Mouse (Mus musculus) intestine, postnatal 0 days (tissue): ENCODE results near the gene Olfr1053. TPM values are rescaled to one million over a fixed set of nuclear protein-coding genes. Genes with fewer than 3 reads are reported as not detected.
"Not testable (repeated sequence)": the region's sequence is repeated elsewhere in the genome, so short reads cannot be mapped to it uniquely, and the experiment has no call there.

ENCODE experiments used
- ATAC-seq: fragments of 200-750 bp; cut with Nextera tagmentation; 2 replicates; pipeline ENCODE4 v1.8.0; 2017; ENCODE audit warnings: mild to moderate bottlenecking, moderate TSS enrichment, moderate library complexity
- H3K27ac ChIP-seq: fragments of 300-500 bp; sonication (generic); 2 replicates; pipeline ENCODE4 v1.5.1; 2014; ENCODE audit warnings: mild to moderate bottlenecking, low read depth, low read length, moderate library complexity
- H3K27me3 ChIP-seq: fragments of 300-500 bp; sonication (generic); replicated peaks from 2 replicates; pipeline ENCODE4 v1.6.1; 2014; ENCODE audit warnings: low read length, mixed read lengths; ENCODE audit not compliant: control insufficient read depth, insufficient read depth
- H3K36me3 ChIP-seq: fragments of 300-500 bp; sonication (generic); 2 replicates; pipeline ENCODE4 v1.6.1; 2014; ENCODE audit warnings: mild to moderate bottlenecking, moderate library complexity; ENCODE audit not compliant: control insufficient read depth, insufficient read depth
- H3K4me1 ChIP-seq: fragments of 300-500 bp; sonication (generic); replicated peaks from 2 replicates; pipeline ENCODE4 v1.6.1; 2014; ENCODE audit warnings: antibody characterized with exemption, low read length, mixed read lengths; ENCODE audit not compliant: control insufficient read depth, insufficient read depth
- H3K4me2 ChIP-seq: fragments of 300-500 bp; sonication (generic); replicated peaks from 2 replicates; pipeline ENCODE4 v1.6.1; 2014; ENCODE audit warnings: low read depth, mild to moderate bottlenecking, moderate library complexity
- H3K4me3 ChIP-seq: fragments of 300-500 bp; sonication (generic); 2 replicates; pipeline ENCODE4 v1.5.1; 2014; ENCODE audit warnings: low read depth, low read length
- H3K9ac ChIP-seq: fragments of 300-500 bp; sonication (generic); 2 replicates; pipeline ENCODE4 v1.6.1; 2014; ENCODE audit warnings: mild to moderate bottlenecking, low read depth, low read length
- H3K9me3 ChIP-seq: fragments of 300-500 bp; sonication (generic); 2 replicates; pipeline ENCODE4 v1.6.1; 2016; ENCODE audit warnings: mixed run types; ENCODE audit not compliant: control insufficient read depth
- CTCF ChIP-seq: sonication (generic); IDR thresholded peaks from 2 replicates; pipeline ENCODE4 v1.5.1; 2016; ENCODE audit warnings: low read depth, mild to moderate bottlenecking, control low read depth, antibody characterized with exemption, moderate library complexity
- WGBS: fragments of 180-500 bp; shearing (Covaris S2); extraction: QIAGEN DNeasy Blood & Tissue Kit; methylation state at CpG from one replicate; pipeline ENCODE4 v1.1.7; 2014; 5-methylcytosine and 5-hydroxymethylcytosine counted together
- polyA plus RNA-seq: library from polyadenylated mRNA; unstranded; fragments of >200 nt; fragmentation: Nextera tagmentation; extraction: Ambion mirVana; gene quantifications from 2 replicates; pipeline ENCODE4 v1.2.1, GENCODE M21; 2015

The Olfr1053 gene
- polyA plus RNA-seq: not detected in 2 replicates

- no peaks in the 10 kb centered on the region for H3K27me3 ChIP-seq
- H3K4me1 ChIP-seq: no peaks in the 10 kb centered on the region
- H3K9me3 ChIP-seq: no peaks in the 10 kb centered on the region
- TF ChIP-seq CTCF: no peak
- 62% methylated on average over 3 of the region's 3 CpGs for WGBS
- H3K9ac ChIP-seq: no peak within 1 kb of the TSS
- H3K4me3 ChIP-seq: no peak within 1 kb of the TSS
- H3K4me2 ChIP-seq: no peak within 1 kb of the TSS
- ATAC-seq: no peak
- H3K27ac ChIP-seq: no peak within 1 kb of the TSS
- no peaks in the 10 kb centered on the region for H3K36me3 ChIP-seq
Measured at GRCm38 (mm10) chr2:86315184-86315583, at the start of gene Olfr1053. Gene Olfr1053, minus strand, starts transcription at chr2:86315284.

- TF ChIP-seq CTCF: no peak
- H3K4me3 ChIP-seq: no peak within 1 kb of the TSS
- no peak within 1 kb of the TSS for H3K27ac ChIP-seq
- H3K27me3 ChIP-seq: no peaks in the 10 kb centered on the region
- H3K9me3 ChIP-seq: no peaks in the 10 kb centered on the region
- H3K9ac ChIP-seq: no peak within 1 kb of the TSS
- H3K36me3 ChIP-seq: no peaks in the 10 kb centered on the region
- ATAC-seq: no peak
- H3K4me2 ChIP-seq: no peak within 1 kb of the TSS
- no peaks in the 10 kb centered on the region for H3K4me1 ChIP-seq
Measured at GRCm38 (mm10) chr2:86362369-86362768, 47.3 kb upstream of the Olfr1053 start, which contains the start of gene Olfr1056. Gene Olfr1056, minus strand, starts transcription at chr2:86362469.

- not testable (repeated sequence) for H3K9me3 ChIP-seq, ATAC-seq, H3K27me3 ChIP-seq, H3K4me3 ChIP-seq, H3K4me1 ChIP-seq, H3K27ac ChIP-seq, H3K36me3 ChIP-seq, H3K9ac ChIP-seq, H3K4me2 ChIP-seq
- 65% methylated on average over 1 of the region's 1 CpGs for WGBS
Measured at GRCm38 (mm10) chr2:86351751-86352150, 36.7 kb upstream of the Olfr1053 start.

- H3K36me3 ChIP-seq: no peaks in the 10 kb centered on the region
- no peak within 1 kb of the TSS for H3K27ac ChIP-seq
- 92% methylated on average over 5 of the region's 5 CpGs for WGBS
- TF ChIP-seq CTCF: no peak
- no peaks in the 10 kb centered on the region for H3K9me3 ChIP-seq
- H3K9ac ChIP-seq: no peak within 1 kb of the TSS
- H3K4me2 ChIP-seq: no peak within 1 kb of the TSS
- no peak within 1 kb of the TSS for H3K4me3 ChIP-seq
- no peak for ATAC-seq
- H3K4me1 ChIP-seq: no peaks in the 10 kb centered on the region
- H3K27me3 ChIP-seq: no peaks in the 10 kb centered on the region
Measured at GRCm38 (mm10) chr2:86350184-86350583, 35.1 kb upstream of the Olfr1053 start, which contains the start of gene Olfr1055. Gene Olfr1055, minus strand, starts transcription at chr2:86350284.

- Histone ChIP-seq H3K4me1 (no peaks in the 10 kb centered on the region), H3K9ac (no peak within 1 kb of the TSS), H3K27ac (no peak within 1 kb of the TSS), H3K36me3 (no peaks in the 10 kb centered on the region), H3K4me3 (no peak within 1 kb of the TSS), H3K4me2 (no peak within 1 kb of the TSS), H3K27me3 (no peaks in the 10 kb centered on the region), H3K9me3 (no peaks in the 10 kb centered on the region)
- no peak for TF ChIP-seq CTCF
- 80% methylated on average over 3 of the region's 3 CpGs for WGBS
- no peak for ATAC-seq
Measured at GRCm38 (mm10) chr2:86335333-86335732, 20.2 kb upstream of the Olfr1053 start, which contains the start of gene Olfr1054. Gene Olfr1054, minus strand, starts transcription at chr2:86335433.

GRCm38 (mm10) chr2:86292155-86292554 is 22.9 kb downstream of the Olfr1053 start, which contains the start of gene Olfr1052:
Gene Olfr1052, plus strand, starts transcription at chr2:86292455.
- no peak within 1 kb of the TSS for H3K4me3 ChIP-seq
- no peaks in the 10 kb centered on the region for H3K4me1 ChIP-seq
- no peak within 1 kb of the TSS for H3K27ac ChIP-seq
- no peaks in the 10 kb centered on the region for H3K9me3 ChIP-seq
- H3K27me3 ChIP-seq: no peaks in the 10 kb centered on the region
- TF ChIP-seq CTCF: no peak
- no peak within 1 kb of the TSS for H3K4me2 ChIP-seq
- no peaks in the 10 kb centered on the region for H3K36me3 ChIP-seq
- no peak for ATAC-seq
- H3K9ac ChIP-seq: no peak within 1 kb of the TSS

GRCm38 (mm10) chr2:86278988-86279387 is 36.1 kb downstream of the Olfr1053 start, which contains the start of gene Olfr1051:
Gene Olfr1051, minus strand, starts transcription at chr2:86279088.
- H3K27me3 ChIP-seq, H3K9me3 ChIP-seq, H3K27ac ChIP-seq, H3K9ac ChIP-seq, H3K4me3 ChIP-seq, H3K36me3 ChIP-seq, ATAC-seq, H3K4me2 ChIP-seq, H3K4me1 ChIP-seq: not testable (repeated sequence)

Other genes with a start within 250 kb of the Olfr1053 start
- gene Olfr1036, start 241.3 kb downstream of the Olfr1053 start, polyA plus RNA-seq: not detected in 2 replicates
- not detected in 2 replicates for gene Olfr1037, start 227.9 kb downstream of the Olfr1053 start, polyA plus RNA-seq
- gene Olfr1039, start 179.4 kb downstream of the Olfr1053 start, polyA plus RNA-seq: not detected in 2 replicates
- gene Olfr1040, start 168.6 kb downstream of the Olfr1053 start, polyA plus RNA-seq: not detected in 2 replicates
- not detected in 2 replicates for gene Olfr1042, start 153.4 kb downstream of the Olfr1053 start, polyA plus RNA-seq
- not detected in 2 replicates for gene Olfr1043, start 147.8 kb downstream of the Olfr1053 start, polyA plus RNA-seq
- not detected in 2 replicates for gene Olfr1044, start 137.5 kb downstream of the Olfr1053 start, polyA plus RNA-seq
- not detected in 2 replicates for gene Olfr52, start 129.6 kb downstream of the Olfr1053 start, polyA plus RNA-seq
- gene Olfr1045, start 112.3 kb downstream of the Olfr1053 start, polyA plus RNA-seq: not detected in 2 replicates
- not detected in 2 replicates for gene Olfr1046, start 96.0 kb downstream of the Olfr1053 start, polyA plus RNA-seq
- gene Olfr1047, start 83.9 kb downstream of the Olfr1053 start, polyA plus RNA-seq: not detected in 2 replicates
- not detected in 2 replicates for gene Olfr1048, start 75.0 kb downstream of the Olfr1053 start, polyA plus RNA-seq
- gene Olfr1049, start 57.0 kb downstream of the Olfr1053 start, polyA plus RNA-seq: not detected in 2 replicates
- not detected in 2 replicates for gene Olfr1051, start 36.2 kb downstream of the Olfr1053 start, polyA plus RNA-seq
- not detected in 2 replicates for gene Olfr1052, start 22.8 kb downstream of the Olfr1053 start, polyA plus RNA-seq
- gene Olfr1054, start 20.1 kb upstream of the Olfr1053 start, polyA plus RNA-seq: not detected in 2 replicates
- gene Olfr1055, start 35.0 kb upstream of the Olfr1053 start, polyA plus RNA-seq: not detected in 2 replicates
- not detected in 2 replicates for gene Olfr1056, start 47.2 kb upstream of the Olfr1053 start, polyA plus RNA-seq
- gene Olfr1057, start 63.1 kb upstream of the Olfr1053 start, polyA plus RNA-seq: not detected in 2 replicates
- gene Olfr1058, start 73.3 kb upstream of the Olfr1053 start, polyA plus RNA-seq: not detected in 2 replicates
- not detected in 2 replicates for gene Olfr1061, start 98.8 kb upstream of the Olfr1053 start, polyA plus RNA-seq
- not detected in 2 replicates for gene Olfr1062, start 111.5 kb upstream of the Olfr1053 start, polyA plus RNA-seq
- gene Olfr1065, start 135.3 kb upstream of the Olfr1053 start, polyA plus RNA-seq: not detected in 2 replicates
- gene Olfr1066, start 141.0 kb upstream of the Olfr1053 start, polyA plus RNA-seq: not detected in 2 replicates
- gene Olfr228, start 172.1 kb upstream of the Olfr1053 start, polyA plus RNA-seq: not detected in 2 replicates
- gene Olfr1076, start 193.2 kb upstream of the Olfr1053 start, polyA plus RNA-seq: not detected in 2 replicates
- not detected in 2 replicates for gene Olfr1079, start 227.2 kb upstream of the Olfr1053 start, polyA plus RNA-seq
- not detected in 2 replicates for gene Olfr1080, start 243.0 kb upstream of the Olfr1053 start, polyA plus RNA-seq